Mouse (Mus musculus) brain, adult 2 months (tissue): ENCODE data around the gene Pdcd7.
A peak's percentile ranks its signal among the peaks of the same experiment; 100 is the strongest.

Experiments
- DNase-seq: peaks from one replicate; pipeline ENCODE4 v3.0.0; 2011; ENCODE audit warnings: low read depth, low spot score

The Pdcd7 gene

DNA sequence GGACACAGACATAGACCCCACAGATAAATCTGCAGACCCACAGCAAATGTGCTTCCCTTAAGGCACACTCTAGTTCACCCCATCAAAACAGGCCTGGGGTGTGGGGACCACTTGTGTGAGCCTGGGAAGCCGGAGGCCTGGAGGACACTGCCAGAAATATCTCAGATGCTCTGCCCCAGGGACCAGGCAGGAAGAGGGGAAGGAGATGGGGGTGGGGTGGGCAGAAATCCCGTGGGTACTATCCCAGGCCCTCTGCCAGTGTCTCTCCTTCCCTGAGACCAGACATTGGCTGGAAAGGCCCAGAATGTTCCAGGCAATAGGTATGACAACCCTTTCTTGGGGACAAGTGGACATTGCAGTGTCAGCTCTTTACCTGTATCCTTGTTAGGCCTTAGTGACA, 47.7 kb downstream of the Pdcd7 start:
- no peak for DNase-seq

DNA sequence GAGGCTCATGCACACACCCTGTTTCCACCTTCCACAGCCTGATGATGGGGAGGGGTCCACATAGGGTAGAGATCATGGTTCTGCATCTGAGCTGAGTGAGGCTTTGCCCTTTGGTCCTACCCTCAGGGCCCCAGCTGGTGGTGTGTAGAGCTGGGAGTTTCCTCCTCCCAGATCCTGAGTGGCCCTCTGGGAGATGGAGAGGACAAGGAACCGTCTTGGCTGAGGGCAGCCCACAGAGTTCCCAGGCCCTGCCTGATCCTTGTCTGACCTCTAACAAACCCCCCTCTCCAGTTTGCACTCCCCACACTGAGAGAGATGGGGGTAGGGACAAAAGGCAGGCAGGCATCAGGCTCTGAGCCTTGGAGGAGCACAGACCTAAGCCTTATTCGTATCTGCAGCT, 48.5 kb downstream of the Pdcd7 start:
- no peak for DNase-seq

DNA sequence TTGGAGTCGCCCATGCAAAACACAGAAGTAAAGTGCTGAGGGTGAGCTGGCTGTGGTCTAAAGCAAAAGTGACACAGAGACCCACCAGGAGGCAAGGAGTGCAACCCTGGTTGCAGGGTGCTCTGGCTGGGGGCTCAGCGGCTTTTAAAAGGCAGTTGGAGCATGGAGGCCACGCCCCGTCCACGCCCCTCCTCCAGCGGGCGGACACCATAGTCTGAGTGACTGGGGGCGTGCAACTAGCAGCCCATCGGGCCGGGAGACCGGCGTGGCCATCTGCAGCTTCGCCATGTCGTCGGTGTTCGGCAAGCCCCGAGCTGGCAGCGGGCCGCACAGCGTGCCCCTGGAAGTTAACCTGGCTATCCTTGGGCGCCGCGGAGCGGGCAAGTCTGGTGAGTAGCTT, 52.4 kb downstream of the Pdcd7 start, which contains the start of gene Rasl12:
Gene Rasl12 (plus strand): TSS at position 228 of the 400 bp plus-strand sequence.
- DNase-seq, result peak; percentile 60

DNA sequence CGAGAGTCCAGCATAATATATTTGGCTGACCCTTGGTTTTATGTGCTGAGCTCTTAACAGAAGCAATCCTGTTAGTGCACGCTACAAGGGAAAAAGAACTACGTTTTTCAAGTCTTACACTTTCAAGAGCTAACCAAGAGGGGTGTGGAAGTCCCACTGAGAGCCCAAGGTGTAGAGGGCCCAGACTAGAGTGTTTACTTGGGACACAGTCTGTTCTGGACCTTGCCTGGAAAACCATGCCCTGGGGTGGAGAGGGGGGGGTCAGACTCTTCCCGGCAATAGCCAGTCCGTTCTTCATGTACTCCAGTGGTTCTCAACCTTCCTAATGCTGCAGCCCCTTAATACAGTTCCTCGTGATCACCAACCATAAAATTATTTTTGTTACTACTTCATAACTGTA, 54.0 kb downstream of the Pdcd7 start:
- no peak for DNase-seq

DNA sequence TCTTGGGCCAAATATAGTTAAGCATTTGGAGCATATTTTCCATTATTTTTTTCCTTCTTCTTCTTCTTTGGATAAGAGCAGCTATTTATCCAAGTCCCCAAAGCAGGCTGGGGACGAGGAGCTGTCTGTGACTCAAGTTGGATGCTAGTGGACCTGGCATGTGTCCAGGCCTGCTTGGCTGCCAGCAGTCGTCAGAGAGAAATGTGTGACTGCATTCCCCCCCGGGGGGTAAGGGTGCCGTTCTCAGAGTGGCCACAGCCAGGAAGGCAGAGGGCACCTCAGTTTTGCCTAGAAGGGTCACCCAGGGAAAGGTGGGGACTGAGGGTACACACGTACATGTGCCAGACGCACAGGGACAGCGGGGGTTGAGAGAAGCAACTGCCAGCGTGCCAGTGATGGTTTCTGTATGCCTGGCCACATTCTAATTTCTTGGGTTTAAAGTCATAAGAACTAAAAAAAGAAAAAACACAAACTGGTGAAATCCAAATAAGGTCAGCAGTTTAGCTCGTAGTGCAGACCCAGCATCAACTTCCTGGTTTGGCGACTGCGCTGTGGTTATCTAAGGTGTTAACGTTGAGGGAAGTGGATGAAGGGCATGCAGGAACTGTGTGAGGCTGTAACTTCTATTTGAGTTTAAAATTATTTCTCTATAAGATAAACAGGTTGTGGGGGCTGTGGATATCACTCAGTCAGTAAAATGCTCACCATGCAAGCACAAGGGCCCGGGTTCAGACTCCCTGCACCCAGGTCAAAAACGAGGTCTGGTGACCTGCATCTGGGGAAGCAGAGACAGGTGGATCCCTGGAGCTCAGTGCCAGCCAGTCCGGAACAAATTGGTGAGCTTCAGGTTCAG, 58.7 kb downstream of the Pdcd7 start:
- peak; percentile 86 for DNase-seq

DNA sequence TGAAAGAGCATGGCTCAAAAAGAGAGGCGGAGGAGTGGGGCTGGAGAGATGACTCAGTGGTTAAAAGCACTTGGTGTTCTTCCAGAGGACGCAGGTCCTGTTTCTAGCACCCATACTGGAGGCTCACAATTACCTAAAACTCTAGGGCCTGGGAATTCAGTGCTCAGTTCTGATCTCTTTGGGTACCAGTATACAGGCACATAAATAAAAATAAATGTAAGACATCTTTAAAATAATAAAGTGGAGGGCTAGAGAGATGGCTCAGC, 59.2 kb downstream of the Pdcd7 start:
- peak; percentile 53 for DNase-seq

DNA sequence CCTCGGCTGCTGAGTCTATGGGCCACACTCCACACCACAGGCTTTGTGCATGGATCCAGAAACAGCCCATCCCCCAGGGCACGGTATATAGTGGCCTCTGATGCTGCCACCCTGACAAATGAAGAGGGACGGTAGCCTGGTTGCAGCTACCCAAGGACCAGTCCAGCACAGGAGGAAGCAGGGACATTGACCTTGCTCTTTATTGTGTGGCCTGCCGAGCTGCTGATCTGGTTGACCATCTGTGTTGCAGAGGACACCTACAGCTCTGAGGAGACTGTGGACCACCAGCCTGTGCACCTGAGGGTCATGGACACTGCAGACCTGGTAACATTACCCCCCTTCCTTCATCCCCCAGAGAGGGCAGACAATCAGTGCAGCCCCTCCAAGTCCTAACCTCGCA, 61.4 kb downstream of the Pdcd7 start:
- no peak for DNase-seq

DNA sequence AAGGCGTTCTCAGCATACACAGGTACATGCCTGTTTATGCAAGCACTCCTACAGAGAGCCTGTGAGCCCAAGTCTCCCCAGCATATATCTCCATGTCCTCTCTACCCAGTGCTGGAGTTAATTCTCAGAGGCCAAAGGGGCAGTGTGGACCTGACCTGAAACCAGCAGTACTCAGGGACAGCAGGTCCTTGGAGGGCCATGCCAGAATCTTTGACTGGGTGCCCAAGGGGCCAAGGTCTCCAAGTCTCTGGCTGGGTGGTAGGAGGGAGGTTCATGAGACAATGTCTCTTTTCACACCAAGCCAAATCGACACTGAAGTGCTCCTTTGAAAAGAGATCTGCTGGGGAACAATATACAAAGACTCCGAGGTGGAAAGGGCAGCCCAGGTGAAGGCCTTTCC, 62.0 kb downstream of the Pdcd7 start:
- peak; percentile 18 for DNase-seq

DNA sequence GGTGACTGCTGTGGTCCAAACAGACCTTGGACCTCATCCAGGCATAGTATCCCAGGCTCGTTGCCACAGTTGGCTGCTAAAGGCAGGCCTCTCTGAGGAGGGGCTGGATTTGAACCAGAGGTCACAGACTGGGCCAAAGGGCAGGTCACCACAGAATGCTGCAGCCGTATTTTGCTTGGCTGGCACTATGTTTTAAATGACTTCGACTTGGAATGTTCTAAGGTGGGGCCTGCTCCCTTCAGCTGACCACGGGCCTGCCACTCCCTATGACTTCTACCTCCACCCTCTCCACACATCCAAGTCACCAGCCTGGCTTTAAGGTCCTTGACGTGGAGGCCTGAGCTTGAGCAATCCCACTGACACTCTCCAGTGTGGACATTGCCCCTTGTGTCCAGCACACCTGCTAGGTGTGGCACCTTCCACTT, 63.0 kb downstream of the Pdcd7 start:
- DNase-seq, result no peak
